Mouse (Mus musculus) thymus, adult 2 months (tissue): ENCODE measurements around the gene Cks2.

Experiments
- CTCF ChIP-seq: fragments of 200-500 bp; IDR thresholded peaks from 2 replicates; pipeline ENCODE4 v1.5.1; 2012; ENCODE audit warnings: mild to moderate bottlenecking, control low read depth, low read length, moderate library complexity, borderline replicate concordance; ENCODE audit not compliant: control insufficient read depth, poor library complexity, insufficient read depth; ENCODE audit errors: extremely low read depth
- POLR2A ChIP-seq: fragments of 200-500 bp; IDR thresholded peaks from 2 replicates; pipeline ENCODE4 v1.6.1; 2012; ENCODE audit warnings: mild to moderate bottlenecking, low read length, control low read depth, moderate library complexity; ENCODE audit not compliant: control insufficient read depth, poor library complexity, insufficient read depth; ENCODE audit errors: extremely low read depth

- TF ChIP-seq POLR2A (no peak), CTCF (no peak)
These were observed 2.8 kb upstream of the Cks2 start for GRCm38 (mm10) chr13:51642171-51642778.
